ENCODE assay signal across 11 mouse cellular contexts in the genomic region with DNA sequence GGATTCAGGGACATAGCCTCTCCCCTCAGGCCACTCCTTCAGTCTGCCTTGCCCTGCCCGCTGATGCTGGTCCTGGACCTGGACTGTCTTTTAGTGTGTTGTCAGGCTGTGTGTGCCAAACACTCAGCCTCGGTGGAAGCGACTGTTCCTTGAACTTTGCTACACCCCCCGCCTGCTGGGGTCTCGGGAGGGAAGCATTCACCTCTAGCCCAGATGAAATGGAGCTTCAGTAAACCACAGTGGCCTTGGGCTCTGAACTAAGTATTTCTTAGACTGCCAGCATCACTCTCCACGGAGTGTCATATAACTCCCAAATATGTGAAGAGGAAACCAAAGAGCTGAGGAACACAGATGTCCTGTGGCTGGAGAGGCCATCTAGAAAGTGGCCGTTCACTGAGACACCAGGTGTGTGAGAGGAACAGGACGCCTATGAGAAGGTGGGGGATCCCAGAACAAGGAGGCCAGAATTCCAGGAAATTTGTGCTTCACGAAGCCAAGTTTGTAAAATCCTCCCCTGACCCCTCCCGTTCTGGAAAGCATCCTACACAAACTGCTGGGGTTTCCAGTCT.
A peak's percentile ranks its signal among the peaks of the same experiment; 100 is the strongest.
DNase-seq lines count a peak whose midpoint lies in the region; ATAC-seq and TF ChIP-seq lines count a peak whose summit lies in the region.
"Had no signal": no experiment of that assay in that cellular context is flagged by ENCODE, and none has a peak within 500 bp of the region (broad histone marks: within the 10 kb centered on the region; RNA-seq: fewer than 3 reads in every experiment).

No protein-coding gene starts in this region.

- no peak overlapping the region for H3K4me3 ChIP-seq in heart, adult 2 months
- H3K4me3 ChIP-seq in limb, embryonic 11.5 days (ENCODE audit: low read depth, low read length), result no peak overlapping the region
- H3K4me3 ChIP-seq in liver, postnatal 0 days (ENCODE audit: low read depth, low read length), result no peak overlapping the region
- H3K4me3 ChIP-seq: hindbrain, embryonic 15.5 days; megakaryocyte, embryonic 14.5 days had no signal

- no peaks in the 10 kb centered on the region for H3K27me3 ChIP-seq in heart, adult 2 months (ENCODE audit: control insufficient read depth, insufficient read depth, low read length)
- H3K27me3 ChIP-seq in limb, embryonic 11.5 days (ENCODE audit: control insufficient read depth, insufficient read depth, low read length), result no peaks in the 10 kb centered on the region
- H3K27me3 ChIP-seq in liver, postnatal 0 days (ENCODE audit: insufficient read depth, low read length), result no peaks in the 10 kb centered on the region
- H3K27me3 ChIP-seq: hindbrain, embryonic 15.5 days had no signal

- intact Hi-C loops in heart, adult 2 months (cut with DNase I), result loop anchor here (5.0 kb wide), 2 partner anchors 60 to 170 kb away; a partner anchor contains a TSS
- intact Hi-C loops in heart, postnatal 14 days (cut with DNase I), result no loop called here

- peaks cover 23% of the 10 kb centered on the region for H3K4me1 ChIP-seq in heart, adult 2 months (ENCODE audit: control insufficient read depth, insufficient read depth, low read length)
- peaks cover 26% of the 10 kb centered on the region for H3K4me1 ChIP-seq in limb, embryonic 11.5 days (ENCODE audit: control insufficient read depth, insufficient read depth, low read length)
- H3K4me1 ChIP-seq in liver, postnatal 0 days (ENCODE audit: insufficient read depth), result peaks cover 20% of the 10 kb centered on the region
- H3K4me1 ChIP-seq: hindbrain, embryonic 15.5 days had no signal

- peak overlapping the region; percentile 76 for H3K27ac ChIP-seq in heart, adult 2 months
- H3K27ac ChIP-seq in limb, embryonic 11.5 days (replicated peaks; ENCODE audit: low read depth, low read length), result peak overlapping the region; percentile 25; the same call in 1 of the 2 replicates
- H3K27ac ChIP-seq in liver, postnatal 0 days (ENCODE audit: low read depth), result no peak overlapping the region
- H3K27ac ChIP-seq: hindbrain, embryonic 15.5 days had no signal

- no peaks in the 10 kb centered on the region for H3K79me2 ChIP-seq in heart, adult 2 months (replicated peaks; ENCODE audit: control insufficient read depth, insufficient read depth, low read length)

- no peak overlapping the region for H3K4me2 ChIP-seq in limb, embryonic 11.5 days (ENCODE audit: low read depth, severe bottlenecking)
- no peak overlapping the region for H3K4me2 ChIP-seq in liver, postnatal 0 days (ENCODE audit: low read depth, low read length)
- H3K4me2 ChIP-seq: hindbrain, embryonic 15.5 days had no signal

- TF ChIP-seq POLR2A in heart, adult 2 months (IDR thresholded peaks at IDR 0.05; ENCODE audit: insufficient read depth, low read depth, low read length), result 0 out of 2 replicates have a peak, but pooled peaks have one; percentile 11

- H3K9me3 ChIP-seq in limb, embryonic 11.5 days (ENCODE audit: control insufficient read depth, low read length), result no peaks in the 10 kb centered on the region
- no peaks in the 10 kb centered on the region for H3K9me3 ChIP-seq in liver, postnatal 0 days (ENCODE audit: low read length)
- H3K9me3 ChIP-seq: hindbrain, embryonic 15.5 days; megakaryocyte, embryonic 14.5 days had no signal

- peak; percentile 41; the same call in 1 of the 2 replicates for TF ChIP-seq EP300 in heart, adult 2 months (IDR thresholded peaks at IDR 0.05; ENCODE audit: insufficient read depth, low read depth, low read length)
- TF ChIP-seq EP300 in liver, postnatal 0 days (IDR thresholded peaks at IDR 0.05; ENCODE audit: low read depth), result no peak

- H3K36me3 ChIP-seq in heart, adult 2 months (ENCODE audit: control insufficient read depth, insufficient read depth, low read length), result no peaks in the 10 kb centered on the region
- no peaks in the 10 kb centered on the region for H3K36me3 ChIP-seq in limb, embryonic 11.5 days (ENCODE audit: control insufficient read depth, insufficient read depth, low read length)
- H3K36me3 ChIP-seq in liver, postnatal 0 days (replicated peaks; ENCODE audit: insufficient read depth, low read length), result no peaks in the 10 kb centered on the region
- H3K36me3 ChIP-seq: hindbrain, embryonic 15.5 days had no signal

- DNase-seq in heart, adult 2 months, result peak; percentile 51 to 57
- DNase-seq in heart, postnatal 14 days, result no peak
- DNase-seq in ovary, postnatal 36 days (ENCODE audit: low spot score), result peak; percentile 64
- no peak for DNase-seq in ovary, postnatal 10 days (ENCODE audit: low spot score)
- DNase-seq in limb, embryonic 11.5 days (ENCODE audit: low spot score), result peak; percentile 52
- no peak for DNase-seq in urinary bladder, postnatal 14 days (ENCODE audit: low spot score)
- DNase-seq in liver, postnatal 0 days, result no peak
- DNase-seq: cerebellum, adult 11 months had no signal

- 31% methylated on average over 10 of the region's 10 CpGs for WGBS in heart, adult 2 months
- WGBS in limb, embryonic 11.5 days, result 30% methylated on average over 10 of the region's 10 CpGs
- WGBS in liver, postnatal 0 days (ENCODE audit: insufficient replicate concordance), result 51% methylated on average over 10 of the region's 10 CpGs

- ATAC-seq in limb, embryonic 11.5 days (ENCODE audit: insufficient number of reproducible peaks, low FRiP score, low TSS enrichment, low read depth), result peak; percentile 24; the same call in 1 of the 2 replicates
- ATAC-seq in frontal cortex, adult (ENCODE audit: low TSS enrichment), result no peak
- no peak for ATAC-seq in liver, postnatal 0 days

- H3K9ac ChIP-seq in heart, adult 2 months (ENCODE audit: low read depth, low read length), result no peak overlapping the region
- H3K9ac ChIP-seq in limb, embryonic 11.5 days (ENCODE audit: low read length), result no peak overlapping the region
- no peak overlapping the region for H3K9ac ChIP-seq in liver, postnatal 0 days (replicated peaks)
- H3K9ac ChIP-seq: hindbrain, embryonic 15.5 days had no signal

- no peak for TF ChIP-seq CTCF in heart, adult 2 months (IDR thresholded peaks at IDR 0.05)
- no peak for TF ChIP-seq CTCF in liver, postnatal 0 days (IDR thresholded peaks at IDR 0.05; ENCODE audit: low read depth)

Comparison
In these comparisons a context has a peak if more than half of its experiments do, and no peak if none do; other contexts are left out.
1. DNase-seq: peak in heart, adult 2 months (2 of 2), ovary, postnatal 36 days (single experiment) and limb, embryonic 11.5 days (single experiment); none in heart, postnatal 14 days (0 of 2), ovary, postnatal 10 days (single experiment), urinary bladder, postnatal 14 days (single experiment) and liver, postnatal 0 days (single experiment).